Mouse (Mus musculus) liver, postnatal 0 days (tissue): Measurements from ENCODE around the gene Adnp.

Source experiments
- CTCF ChIP-seq: sonication (generic); IDR thresholded peaks from 2 replicates; pipeline ENCODE4 v1.5.1; 2016; ENCODE audit warnings: antibody characterized with exemption, low read depth
- EP300 ChIP-seq: IDR thresholded peaks from 2 replicates; pipeline ENCODE4 v1.6.1; 2016; ENCODE audit warnings: antibody characterized with exemption, low read depth, mild to moderate bottlenecking

DNA sequence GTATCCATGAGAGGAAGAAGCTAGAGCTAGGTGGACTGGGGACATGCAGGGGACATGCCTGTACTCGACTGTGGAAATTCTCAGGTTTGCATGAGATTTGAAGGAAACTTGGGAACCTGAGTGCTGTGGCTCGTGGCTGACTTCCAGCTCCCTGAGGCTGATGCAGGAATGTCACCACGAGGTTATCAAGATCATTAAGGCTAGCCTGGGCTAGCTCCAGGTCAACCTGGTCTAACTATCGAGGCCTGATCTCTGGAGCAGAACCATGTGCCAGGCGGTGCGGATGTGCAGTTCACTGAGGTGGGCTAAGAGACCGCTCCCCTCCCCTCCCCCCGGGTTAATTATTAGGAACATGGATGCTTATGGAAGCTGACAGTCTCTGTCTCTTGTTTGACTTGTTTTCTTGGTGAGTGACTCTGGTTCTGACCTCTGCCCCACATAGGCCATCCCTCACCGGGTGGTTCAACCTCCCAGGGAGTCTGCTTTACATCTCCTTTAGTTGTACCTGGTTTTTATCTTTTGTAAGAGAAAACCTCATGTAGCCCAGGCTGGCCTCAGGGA lies 46.5 kb downstream of the Adnp start:
- no peak for TF ChIP-seq CTCF
- no peak for TF ChIP-seq EP300
